Mouse (Mus musculus): ENCODE measurements around the gene Zfp93. TPM values are rescaled to one million over a fixed set of nuclear protein-coding genes. Genes with fewer than 3 reads are reported as not detected.
A peak's percentile ranks its signal among the peaks of the same experiment; 100 is the strongest.

The Zfp93 gene
- polyA plus RNA-seq (2012; ENCODE audit: insufficient read depth, insufficient read length, low replicate concordance, missing spikeins) = not detected in 2 replicates

DNA sequence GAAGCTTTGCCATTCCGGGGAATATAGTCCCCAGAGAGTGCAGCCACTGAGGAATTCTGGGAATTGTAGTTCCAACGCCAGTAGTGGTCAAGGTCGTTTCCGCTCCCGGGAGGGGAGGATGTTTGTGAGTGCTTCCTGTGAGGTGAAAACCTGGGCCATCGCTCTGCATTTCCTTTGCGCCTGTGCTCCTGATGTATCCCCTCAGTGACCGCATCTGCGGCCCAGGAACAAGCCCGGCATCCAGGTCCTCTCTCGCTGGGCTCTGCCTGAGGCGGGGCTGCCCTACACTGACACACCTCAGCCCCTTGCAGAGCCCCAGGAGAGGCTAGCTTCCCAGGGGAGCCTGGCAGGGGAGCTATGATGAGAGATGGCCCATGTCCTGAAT is at the start of gene Zfp93:
TSS of gene Zfp93 (plus strand) at position 133 of the 385 bp plus-strand sequence.
- H3K4me1 ChIP-seq (ENCODE audit: control insufficient read depth, insufficient read depth, low read length) = peaks cover 6% of the 10 kb centered on the region
- WGBS = under 1% methylated on average over 12 of the region's 12 CpGs
- H3K27ac ChIP-seq (ENCODE audit: insufficient read depth, low read depth, low read length) = peak within 1 kb of the TSS; percentile 69; the same call in 1 of the 2 replicates
- H3K4me3 ChIP-seq (ENCODE audit: insufficient read depth, low read depth, low read length) = peak within 1 kb of the TSS; percentile 89
- TF ChIP-seq POLR2A (IDR thresholded peaks at IDR 0.05; ENCODE audit: insufficient read depth, low read depth, low read length) = peak; percentile 48
- no peak for TF ChIP-seq CTCF (IDR thresholded peaks at IDR 0.05; ENCODE audit: insufficient read depth, low read depth, low read length)

DNA sequence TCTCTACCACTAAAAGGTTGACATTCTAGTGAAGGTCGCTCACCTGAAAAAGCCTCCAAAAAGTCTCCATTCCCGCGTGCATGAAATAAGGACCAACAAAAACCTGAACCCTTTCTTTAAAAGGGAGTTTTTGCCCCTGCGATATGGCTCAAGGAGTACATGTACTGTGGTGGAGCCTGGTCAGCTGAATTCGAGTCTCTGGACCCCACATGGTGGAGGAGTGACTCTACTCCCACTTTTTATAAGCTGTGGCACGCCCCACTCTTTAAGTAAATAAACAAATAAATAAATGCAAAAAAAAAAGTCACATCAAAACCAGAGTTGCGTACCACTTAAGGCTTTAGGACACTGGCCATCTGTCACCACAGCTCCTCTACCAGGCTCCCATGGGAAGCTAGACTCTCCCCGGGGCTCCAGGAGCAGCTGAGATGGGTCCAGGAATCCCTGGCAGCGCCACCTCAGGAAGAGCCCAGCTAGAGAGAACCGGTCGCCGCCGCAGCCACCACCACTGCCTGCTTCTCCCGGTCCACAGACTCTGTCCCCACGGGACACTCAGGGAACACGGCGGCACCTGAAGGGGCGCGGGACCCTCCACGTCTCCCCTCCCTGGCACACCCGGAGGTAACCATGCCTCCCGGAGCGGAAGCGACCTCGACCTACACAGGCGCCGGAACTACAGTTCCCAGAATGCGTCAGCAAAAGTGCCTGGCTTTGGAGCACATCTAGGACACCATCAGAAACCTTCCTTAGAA is 33.0 kb upstream of the Zfp93 start, which contains the start of gene Zfp109:
TSS of gene Zfp109 (minus strand) at position 521 of the 752 bp plus-strand sequence.
- 5% methylated on average over 28 of the region's 28 CpGs for WGBS
- no peak for TF ChIP-seq CTCF (IDR thresholded peaks at IDR 0.05; ENCODE audit: insufficient read depth, low read depth, low read length)
- peak; percentile 44; the same call in 1 of the 2 replicates for TF ChIP-seq POLR2A (IDR thresholded peaks at IDR 0.05; ENCODE audit: insufficient read depth, low read depth, low read length)
- Histone ChIP-seq H3K4me3 (ENCODE audit: insufficient read depth, low read depth, low read length) (peak within 1 kb of the TSS; percentile 99), H3K27ac (ENCODE audit: insufficient read depth, low read depth, low read length) (0 out of 2 replicates have a peak within 1 kb of the TSS, but pooled peaks have one; percentile 43), H3K4me1 (ENCODE audit: control insufficient read depth, insufficient read depth, low read length) (peaks cover 4% of the 10 kb centered on the region; the same call in 1 of the 2 replicates)

DNA sequence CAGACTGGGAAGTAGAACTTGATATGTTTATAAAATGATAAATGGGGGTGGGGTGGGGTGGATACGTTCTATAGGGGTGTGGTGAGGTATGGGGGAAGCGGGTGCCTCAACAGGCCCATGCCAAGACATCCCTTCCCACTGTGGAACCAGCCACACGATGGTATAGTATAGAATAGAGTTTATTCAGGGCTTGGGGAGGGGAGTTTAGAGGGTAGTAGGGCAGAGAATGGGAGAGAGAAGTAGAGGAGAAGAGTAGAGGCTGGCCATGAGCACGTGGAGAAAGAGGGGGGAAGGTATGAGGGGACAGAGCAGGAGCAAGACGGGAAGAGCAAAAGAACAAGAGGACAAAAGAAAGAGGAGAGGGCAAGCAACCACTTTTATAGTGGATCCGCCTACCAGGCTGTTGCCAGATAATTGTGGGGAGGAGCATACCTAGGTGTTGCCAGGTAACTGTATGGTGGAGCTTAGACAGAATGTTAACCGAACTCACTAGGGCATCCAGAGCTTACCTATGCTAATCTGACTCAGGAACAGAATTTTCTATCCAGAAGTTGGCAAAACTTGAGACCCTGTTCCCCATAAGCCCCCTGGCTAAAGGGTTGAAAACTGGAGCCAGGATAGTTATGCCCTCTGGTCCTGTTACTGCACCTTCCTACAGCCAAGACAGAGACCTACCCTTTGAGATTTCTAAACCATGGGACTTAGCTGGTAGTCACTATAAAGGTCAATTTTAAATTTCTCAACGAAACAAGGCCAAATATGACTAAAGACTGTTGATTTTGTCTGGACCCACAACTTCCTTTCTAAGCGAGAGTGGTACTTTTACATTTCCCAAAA is 16.2 kb upstream of the Zfp93 start:
- WGBS = 57% methylated on average over 9 of the region's 9 CpGs
- H3K27ac ChIP-seq (ENCODE audit: insufficient read depth, low read depth, low read length) = no peak overlapping the region
- H3K4me1 ChIP-seq (ENCODE audit: control insufficient read depth, insufficient read depth, low read length) = peaks cover 12% of the 10 kb centered on the region
- TF ChIP-seq POLR2A (IDR thresholded peaks at IDR 0.05; ENCODE audit: insufficient read depth, low read depth, low read length) (no peak), CTCF (IDR thresholded peaks at IDR 0.05; ENCODE audit: insufficient read depth, low read depth, low read length) (no peak)
- no peak overlapping the region for H3K4me3 ChIP-seq (ENCODE audit: insufficient read depth, low read depth, low read length)

DNA sequence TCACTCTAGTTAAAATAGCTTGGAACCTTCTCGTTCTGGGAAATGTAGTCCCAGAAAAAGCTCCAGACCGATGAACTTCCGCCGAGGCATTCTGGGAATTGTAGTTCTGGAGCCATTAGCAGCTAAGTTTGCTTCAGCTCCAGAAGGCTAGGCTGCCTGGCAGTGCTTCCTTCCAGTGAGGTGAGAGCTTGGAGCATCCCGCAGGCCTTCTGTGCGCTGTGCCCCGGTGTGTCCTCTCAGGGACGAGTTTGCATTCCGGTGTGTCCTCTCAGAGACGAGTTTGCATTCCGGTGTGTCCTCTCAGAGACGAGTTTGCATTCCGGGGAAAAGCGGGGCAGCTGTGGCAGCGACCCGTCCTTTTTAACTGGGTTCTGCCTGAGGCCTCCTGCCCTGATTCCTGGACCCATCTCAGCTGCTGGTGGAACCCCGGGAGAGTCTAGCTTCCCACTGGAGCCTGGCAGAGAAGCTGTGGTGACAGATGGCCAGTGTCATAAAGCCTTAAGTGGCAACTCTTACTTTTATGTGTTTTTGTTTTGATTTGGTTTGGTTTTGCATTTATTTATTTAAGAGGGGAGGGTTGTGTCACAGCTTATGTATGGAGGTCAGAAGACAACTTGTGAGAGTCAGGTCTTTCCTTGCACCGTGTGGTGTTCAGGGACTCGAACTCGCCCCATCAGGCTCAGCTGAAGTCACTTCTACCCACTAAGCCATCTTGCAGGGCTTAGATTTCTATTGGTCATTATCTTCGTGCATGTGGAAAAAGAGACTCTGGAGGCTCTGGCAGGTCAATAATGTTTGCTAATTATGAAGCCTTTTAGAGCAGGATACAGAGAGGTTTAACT is 15.4 kb upstream of the Zfp93 start, which contains the start of gene Zfp108:
TSS of gene Zfp108 (plus strand) at position 162 of the 842 bp plus-strand sequence.
- H3K4me3 ChIP-seq (ENCODE audit: insufficient read depth, low read depth, low read length) = peak within 1 kb of the TSS; percentile 69
- WGBS = 16% methylated on average over 21 of the region's 21 CpGs
- H3K27ac ChIP-seq (ENCODE audit: insufficient read depth, low read depth, low read length) = no peak within 1 kb of the TSS; the same call in 1 of the 2 replicates
- TF ChIP-seq POLR2A (IDR thresholded peaks at IDR 0.05; ENCODE audit: insufficient read depth, low read depth, low read length) (peak; percentile 46; the same call in 1 of the 2 replicates), CTCF (IDR thresholded peaks at IDR 0.05; ENCODE audit: insufficient read depth, low read depth, low read length) (no peak)
- H3K4me1 ChIP-seq (ENCODE audit: control insufficient read depth, insufficient read depth, low read length) = peaks cover 12% of the 10 kb centered on the region

DNA sequence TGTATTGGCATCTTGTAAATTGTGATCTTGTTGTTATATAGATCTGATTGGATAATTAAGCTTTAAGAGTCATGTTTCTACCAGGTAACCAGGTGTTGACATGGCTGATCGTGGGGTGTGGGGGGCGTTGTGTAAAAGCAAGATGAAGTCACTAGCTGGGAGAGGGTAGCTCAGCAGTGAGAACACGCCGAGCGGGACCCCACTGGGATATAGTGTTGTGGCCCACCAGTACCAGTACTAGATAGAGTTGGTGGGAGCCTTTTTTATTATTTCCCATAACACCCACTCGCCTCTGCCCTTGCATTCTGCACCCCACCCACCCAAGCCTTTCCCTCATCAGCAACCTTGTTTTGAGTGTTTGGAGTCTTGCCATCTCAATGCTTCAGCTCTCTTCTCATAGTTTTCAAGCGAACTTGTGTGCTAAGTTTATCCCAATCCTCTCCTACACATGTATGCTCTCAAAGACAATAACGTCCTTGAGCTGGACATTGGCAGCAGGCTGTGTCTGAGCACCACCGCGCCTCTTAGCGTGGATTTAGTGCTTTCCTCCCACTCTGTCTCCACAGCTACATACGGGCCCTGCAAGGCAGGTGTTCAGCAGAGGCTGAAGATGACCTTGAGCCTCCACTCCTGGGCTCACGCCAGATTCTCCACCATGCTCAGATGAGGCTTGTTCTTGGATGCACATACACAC is 10.8 kb upstream of the Zfp93 start:
- Histone ChIP-seq H3K27ac (ENCODE audit: insufficient read depth, low read depth, low read length) (no peak overlapping the region), H3K4me1 (ENCODE audit: control insufficient read depth, insufficient read depth, low read length) (peaks cover 12% of the 10 kb centered on the region), H3K4me3 (ENCODE audit: insufficient read depth, low read depth, low read length) (no peak overlapping the region)
- 88% methylated on average over 13 of the region's 13 CpGs for WGBS
- TF ChIP-seq CTCF (IDR thresholded peaks at IDR 0.05; ENCODE audit: insufficient read depth, low read depth, low read length) (no peak), POLR2A (IDR thresholded peaks at IDR 0.05; ENCODE audit: insufficient read depth, low read depth, low read length) (no peak)

DNA sequence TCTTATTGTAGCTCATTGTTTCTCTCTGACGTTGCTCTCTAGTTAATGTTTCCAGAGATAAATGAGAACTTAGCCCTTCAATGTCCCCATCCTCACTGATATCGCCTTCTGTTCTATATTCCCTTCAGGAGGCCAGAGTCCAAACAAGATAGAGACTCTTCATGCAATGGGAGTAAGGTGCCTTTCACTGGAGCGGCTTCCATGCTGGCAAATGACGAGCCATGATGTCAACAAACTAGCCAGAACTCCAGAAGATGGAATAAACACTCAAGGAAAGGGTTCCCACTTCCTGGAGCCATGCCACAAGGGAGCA is 10.3 kb upstream of the Zfp93 start:
- 94% methylated on average over 4 of the region's 4 CpGs for WGBS
- TF ChIP-seq POLR2A (IDR thresholded peaks at IDR 0.05; ENCODE audit: insufficient read depth, low read depth, low read length) (no peak), CTCF (IDR thresholded peaks at IDR 0.05; ENCODE audit: insufficient read depth, low read depth, low read length) (no peak)
- H3K4me3 ChIP-seq (ENCODE audit: insufficient read depth, low read depth, low read length) = no peak overlapping the region
- peaks cover 10% of the 10 kb centered on the region for H3K4me1 ChIP-seq (ENCODE audit: control insufficient read depth, insufficient read depth, low read length)
- H3K27ac ChIP-seq (ENCODE audit: insufficient read depth, low read depth, low read length) = no peak overlapping the region

DNA sequence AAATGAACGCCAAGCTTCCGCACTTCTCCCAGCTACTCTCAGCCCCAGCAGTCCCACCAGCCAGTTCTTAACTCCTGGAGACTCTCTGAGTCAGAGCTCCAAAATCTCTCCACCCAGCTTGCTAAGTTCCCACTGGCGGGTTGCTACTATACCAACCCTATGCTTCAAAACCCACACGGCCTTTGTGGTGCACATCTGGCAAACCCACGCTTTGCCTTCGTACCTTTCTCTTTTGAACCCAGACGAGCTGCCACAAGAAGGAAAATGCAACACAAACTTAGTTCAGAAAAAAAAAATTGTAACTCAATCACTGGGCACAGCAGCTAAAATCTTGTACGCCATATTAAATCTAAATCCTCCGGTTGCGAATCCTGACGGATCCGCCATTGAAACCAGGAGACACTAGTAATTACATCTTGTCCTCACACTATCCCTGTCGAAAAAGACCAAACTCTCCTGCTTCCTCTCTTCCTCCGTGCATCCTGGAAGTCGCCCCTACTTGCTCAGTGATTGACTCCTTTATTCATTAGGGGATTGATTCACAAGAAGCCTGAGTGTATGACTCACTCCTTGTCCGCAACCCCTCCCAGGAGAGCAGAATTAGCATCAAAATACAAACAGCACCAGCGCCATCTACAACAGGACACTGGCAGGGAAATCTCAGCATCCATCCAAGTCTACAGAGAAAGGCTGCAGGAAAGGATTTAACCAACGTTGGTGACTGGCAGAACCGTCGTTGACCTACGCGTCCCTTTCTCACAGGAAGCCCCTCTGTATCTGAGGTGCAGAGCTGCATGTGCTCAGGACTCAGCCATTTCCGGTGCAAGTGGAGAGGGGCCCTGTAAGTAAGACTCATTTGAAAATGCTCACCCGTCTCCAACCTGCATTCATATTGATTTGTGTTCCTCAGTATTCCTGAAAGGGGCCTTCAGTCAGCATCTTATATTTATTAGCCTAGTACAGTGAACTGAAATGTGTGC is 1.8 kb upstream of the Zfp93 start:
- TF ChIP-seq POLR2A (IDR thresholded peaks at IDR 0.05; ENCODE audit: insufficient read depth, low read depth, low read length) = no peak
- no peak for TF ChIP-seq CTCF (IDR thresholded peaks at IDR 0.05; ENCODE audit: insufficient read depth, low read depth, low read length)
- no peak overlapping the region for H3K4me3 ChIP-seq (ENCODE audit: insufficient read depth, low read depth, low read length)
- peaks cover 6% of the 10 kb centered on the region for H3K4me1 ChIP-seq (ENCODE audit: control insufficient read depth, insufficient read depth, low read length)
- WGBS = 50% methylated on average over 24 of the region's 24 CpGs
- H3K27ac ChIP-seq (ENCODE audit: insufficient read depth, low read depth, low read length) = no peak overlapping the region
